Comparison of ENCODE assay signal across 27 mouse cellular contexts in the genomic region with DNA sequence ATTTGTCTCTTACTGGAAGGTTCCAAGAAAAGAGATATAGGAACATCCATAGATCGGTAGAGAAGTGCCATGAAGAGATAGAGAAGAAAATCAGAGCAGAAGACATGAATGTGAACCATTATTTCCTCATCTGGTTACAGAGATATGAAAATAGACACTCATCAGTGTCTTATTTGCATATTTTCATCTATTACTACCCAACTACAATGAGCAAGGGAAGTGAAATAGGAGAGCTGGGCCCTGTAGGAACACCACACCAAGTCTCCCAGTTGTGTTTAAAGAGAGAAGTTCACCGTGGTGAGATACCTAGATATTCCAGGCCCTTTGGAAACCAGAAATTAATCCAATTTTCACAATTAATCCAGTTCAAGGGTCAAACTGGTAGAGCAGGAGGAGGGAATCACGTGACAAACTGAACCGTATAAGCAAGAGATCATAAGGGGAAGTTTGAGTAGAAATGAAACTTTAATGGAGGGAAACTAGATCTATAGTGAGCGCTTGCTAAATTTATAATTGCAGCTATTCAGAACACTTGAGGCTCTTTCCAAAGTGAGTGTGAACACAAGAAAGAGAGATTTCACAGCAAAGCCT. TPM values are rescaled to one million over a fixed set of nuclear protein-coding genes. Genes with fewer than 3 reads are reported as not detected.
DNase-seq lines count a peak whose midpoint lies in the region; ATAC-seq lines count a peak whose summit lies in the region.
"Had no signal": no experiment of that assay in that cellular context is flagged by ENCODE, and none has a peak within 500 bp of the region (broad histone marks: within the 10 kb centered on the region; RNA-seq: fewer than 3 reads in every experiment).

No protein-coding gene starts in this region.

- DNase-seq in A20 (ENCODE audit: low read depth, low spot score), result peak; percentile 90
- peak; percentile 74 to 77 for DNase-seq in B cell, adult 2 months
- DNase-seq in embryo, embryonic 11 days, result no peak
- DNase-seq in layer of hippocampus, postnatal 25 days (ENCODE audit: extremely low spot score in 1 of 2, low spot score in 1 of 2), result no peak
- DNase-seq in liver, result no peak
- DNase-seq: adrenal gland, postnatal 25 days; cerebellum, adult 8-10 months; cerebellum, postnatal 25 days; gastrocnemius, postnatal 25 days; heart, adult 2 months; heart, postnatal 4 days; kidney, adult 11 months; kidney, postnatal 14 days; lung, postnatal 10 days; thymus, adult 18-20 months; thymus, postnatal 25 days had no signal

- peak; percentile 47; the same call in 1 of the 2 replicates for ATAC-seq in common myeloid progenitor, adult 5-6 weeks (replicated peaks; ENCODE audit: low read depth, poor library complexity, severe bottlenecking)
- peak; percentile 56; the same call in 1 of the 2 replicates for ATAC-seq in monocyte, adult 5-6 weeks (replicated peaks; ENCODE audit: insufficient number of reproducible peaks, low FRiP score, low TSS enrichment, poor library complexity, severe bottlenecking)
- ATAC-seq: forebrain, embryonic 14.5 days; inflammation-experienced regulatory T-cells, adult 6 months; midbrain, embryonic 16.5 days had no signal

RNA-seq across cellular contexts. Expression of a gene that starts 6.0 kb away (rescaled TPM):
- total RNA-seq in common myeloid progenitor, adult 5-6 weeks (2017), result not detected in 2 replicates
- total RNA-seq in monocyte, adult 5-6 weeks (2017), result 0.86 to 1.5 TPM in 2 of 3 replicates, not detected in the other
- not detected for total RNA-seq in layer of hippocampus, postnatal 25 days (2021)
- total RNA-seq: adrenal gland, adult 18-20 months; adrenal gland, postnatal 25 days; gastrocnemius, adult 18-20 months; gastrocnemius, postnatal 25 days; heart, adult 2 months; heart, postnatal 4 days; layer of hippocampus, adult 18-20 months; layer of hippocampus, postnatal 10 days; left cerebral cortex, adult 2 months; left cerebral cortex, postnatal 25 days had no signal

Comparison
In these comparisons a context has a peak if more than half of its experiments do, and no peak if none do; other contexts are left out.
1. DNase-seq: peak in A20 (single experiment) and B cell, adult 2 months (2 of 2); none in embryo, embryonic 11 days (single experiment), layer of hippocampus, postnatal 25 days (0 of 2) and liver (single experiment).